Mouse (Mus musculus): ENCODE measurements around the gene Slc44a5.

GRCm38 (mm10) chr3:154222141-154222591, 248.9 kb downstream of the Slc44a5 start:
- TF ChIP-seq EP300 (IDR thresholded peaks at IDR 0.05; ENCODE audit: insufficient read depth, low read depth, low read length) (no peak), CTCF (IDR thresholded peaks at IDR 0.05) (no peak)
